Mouse (Mus musculus) cerebellum, adult (tissue): ENCODE measurements around the gene Gm30191.

Source experiments
- ATAC-seq: cut with Nextera tagmentation; 2 replicates; pipeline ENCODE4 v1.9.2; 2017; ENCODE audit warnings: mild to moderate bottlenecking, moderate library complexity, mixed read lengths; ENCODE audit not compliant: insufficient number of reproducible peaks, low FRiP score, low TSS enrichment

Gm30191 gene

GRCm38 (mm10) chr4:134246719-134247258 lies at the start of gene Gm30191:
TSS of gene Gm30191 (plus strand) at chr4:134246935.
- ATAC-seq: no peak

GRCm38 (mm10) chr4:134199371-134199770 lies 47.4 kb upstream of the Gm30191 start:
- ATAC-seq: no peak

GRCm38 (mm10) chr4:134202904-134203303 lies 43.8 kb upstream of the Gm30191 start, which contains the start of gene Gm7534:
TSS of gene Gm7534 (minus strand) at chr4:134203004.
- no peak for ATAC-seq

GRCm38 (mm10) chr4:134203340-134203896 lies 43.3 kb upstream of the Gm30191 start:
- ATAC-seq: no peak

GRCm38 (mm10) chr4:134206488-134207053 lies 40.2 kb upstream of the Gm30191 start:
- ATAC-seq: no peak

GRCm38 (mm10) chr4:134222793-134223600 lies 23.7 kb upstream of the Gm30191 start:
- ATAC-seq: no peak

- ATAC-seq: no peak
These were observed 19.5 kb upstream of the Gm30191 start, which contains the start of gene Catsper4 for GRCm38 (mm10) chr4:134227194-134227593. TSS of gene Catsper4 (minus strand) at chr4:134227383.

GRCm38 (mm10) chr4:134230431-134230830 lies 16.3 kb upstream of the Gm30191 start:
- no peak for ATAC-seq

- no peak for ATAC-seq
These were observed 11.9 kb upstream of the Gm30191 start for GRCm38 (mm10) chr4:134234876-134235275.

- no peak for ATAC-seq
These were observed 9.0 kb upstream of the Gm30191 start for GRCm38 (mm10) chr4:134237582-134238278.

- ATAC-seq: no peak
These were observed 8.5 kb upstream of the Gm30191 start, which contains the start of gene Cnksr1 for GRCm38 (mm10) chr4:134238279-134238651. TSS of gene Cnksr1 (minus strand) at chr4:134238399.

- no peak; the same call in 1 of the 2 replicates for ATAC-seq
These were observed 8.0 kb upstream of the Gm30191 start for GRCm38 (mm10) chr4:134238686-134239085.

GRCm38 (mm10) chr4:134243516-134244250 lies 3.1 kb upstream of the Gm30191 start, which contains the start of gene E130218I03Rik:
TSS of gene E130218I03Rik (plus strand) at chr4:134243662.
- no peak for ATAC-seq

- peak; percentile 54; the same call in 1 of the 2 replicates for ATAC-seq
These were observed 1.4 kb upstream of the Gm30191 start, which contains the start of gene Zfp593 for GRCm38 (mm10) chr4:134245148-134245843. TSS of gene Zfp593 (minus strand) at chr4:134245592.

GRCm38 (mm10) chr4:134246256-134246655 lies 479 bp upstream of the Gm30191 start:
- no peak for ATAC-seq

GRCm38 (mm10) chr4:134249651-134250050 lies 2.9 kb downstream of the Gm30191 start:
- ATAC-seq: no peak

- ATAC-seq: no peak
These were observed 3.6 kb downstream of the Gm30191 start for GRCm38 (mm10) chr4:134250116-134250929.

GRCm38 (mm10) chr4:134250930-134251240 lies 4.2 kb downstream of the Gm30191 start:
- ATAC-seq: no peak
